Mouse (Mus musculus): Measurements from ENCODE around the gene Gm42669.

GRCm38 (mm10) chr5:107462147-107463076 lies 45.0 kb upstream of the Gm42669 start:
- TF ChIP-seq CTCF (IDR thresholded peaks at IDR 0.05; ENCODE audit: low read depth, low read length), result no peak
- no peak for TF ChIP-seq POLR2A (IDR thresholded peaks at IDR 0.05; ENCODE audit: borderline replicate concordance, low read depth, low read length)

All from bone marrow macrophage, adult 2 months (primary cell).